Mouse (Mus musculus) cortical plate, adult 2 months (tissue): ENCODE measurements around the gene Dennd2c.

Experiments
- CTCF ChIP-seq: fragments of 200-500 bp; IDR thresholded peaks from 2 replicates; pipeline ENCODE4 v1.5.1; 2011; ENCODE audit warnings: mild to moderate bottlenecking, control low read depth, low read length; ENCODE audit not compliant: insufficient read depth; ENCODE audit errors: extremely low read depth
- POLR2A ChIP-seq: fragments of 200-500 bp; IDR thresholded peaks from 2 replicates; pipeline ENCODE4 v1.6.1; 2011; ENCODE audit warnings: mild to moderate bottlenecking, low read length, control low read depth; ENCODE audit not compliant: insufficient read depth; ENCODE audit errors: extremely low read depth

GRCm38 (mm10) chr3:103211101-103211500, 108.7 kb downstream of the Dennd2c start:
- TF ChIP-seq POLR2A = no peak
- no peak for TF ChIP-seq CTCF
